Mouse (Mus musculus) cerebellum, adult (tissue): ENCODE measurements at regions not wholly inside any gene's neighbourhood (a gene's known extent, or its start where the extent isn't known, plus 50 kb on each side); places are given as distances from the start of the nearest gene placed in this dataset.

Experiments
- ATAC-seq: cut with Nextera tagmentation; 2 replicates; pipeline ENCODE4 v1.9.2; 2017; ENCODE audit warnings: mild to moderate bottlenecking, moderate library complexity, mixed read lengths; ENCODE audit not compliant: insufficient number of reproducible peaks, low FRiP score, low TSS enrichment

GRCm38 (mm10) chr12:28922236-28922635 lies 170.6 kb downstream of the Eipr1 start:
- ATAC-seq = no peak

GRCm38 (mm10) chr12:28925206-28925605 lies 173.6 kb downstream of the Eipr1 start:
- ATAC-seq = no peak

GRCm38 (mm10) chr12:28939936-28940335 lies 188.3 kb downstream of the Eipr1 start:
- no peak for ATAC-seq

- peak; percentile 28; the same call in 1 of the 2 replicates for ATAC-seq
Observed at GRCm38 (mm10) chr12:28948889-28949288, 197.3 kb downstream of the Eipr1 start.

GRCm38 (mm10) chr12:28949307-28949706 lies 197.7 kb downstream of the Eipr1 start:
- 0 out of 2 replicates have a peak, but pooled peaks have one; percentile 22 for ATAC-seq

GRCm38 (mm10) chr12:28957155-28957554 lies 205.6 kb downstream of the Eipr1 start:
- ATAC-seq = no peak

GRCm38 (mm10) chr12:28958661-28959060 lies 207.1 kb downstream of the Eipr1 start:
- ATAC-seq = no peak

GRCm38 (mm10) chr12:28969671-28970379 lies 218.2 kb downstream of the Eipr1 start:
- ATAC-seq = no peak

- no peak for ATAC-seq
Observed at GRCm38 (mm10) chr12:28974571-28975041, 223.0 kb downstream of the Eipr1 start.

GRCm38 (mm10) chr12:28975249-28975648 lies 223.6 kb downstream of the Eipr1 start:
- ATAC-seq = no peak

GRCm38 (mm10) chr12:28979679-28980078 lies 228.1 kb downstream of the Eipr1 start:
- no peak for ATAC-seq

GRCm38 (mm10) chr12:28986214-28986613 lies 234.6 kb downstream of the Eipr1 start:
- no peak for ATAC-seq

GRCm38 (mm10) chr12:28997474-28998192 lies 246.0 kb downstream of the Eipr1 start:
- ATAC-seq = no peak

GRCm38 (mm10) chr12:28999963-29000451 lies 248.4 kb downstream of the Eipr1 start:
- ATAC-seq = no peak

- ATAC-seq = no peak
Observed at GRCm38 (mm10) chr12:29004504-29004903, 252.9 kb downstream of the Eipr1 start.

- ATAC-seq = no peak
Observed at GRCm38 (mm10) chr12:29014601-29015000, 263.0 kb downstream of the Eipr1 start.

- no peak for ATAC-seq
Observed at GRCm38 (mm10) chr12:29015200-29015862, 263.7 kb downstream of the Eipr1 start.

GRCm38 (mm10) chr12:29021152-29021551 lies 269.5 kb downstream of the Eipr1 start:
- no peak for ATAC-seq

- no peak for ATAC-seq
Observed at GRCm38 (mm10) chr12:29028171-29028570, 276.6 kb downstream of the Eipr1 start.

GRCm38 (mm10) chr12:29029461-29029860 lies 277.9 kb downstream of the Eipr1 start:
- ATAC-seq = no peak

- ATAC-seq = no peak
Observed at GRCm38 (mm10) chr12:29046009-29046408, 294.4 kb downstream of the Eipr1 start.
